Mouse (Mus musculus): ENCODE results near the gene Anapc15-ps.

Anapc15-ps gene

DNA sequence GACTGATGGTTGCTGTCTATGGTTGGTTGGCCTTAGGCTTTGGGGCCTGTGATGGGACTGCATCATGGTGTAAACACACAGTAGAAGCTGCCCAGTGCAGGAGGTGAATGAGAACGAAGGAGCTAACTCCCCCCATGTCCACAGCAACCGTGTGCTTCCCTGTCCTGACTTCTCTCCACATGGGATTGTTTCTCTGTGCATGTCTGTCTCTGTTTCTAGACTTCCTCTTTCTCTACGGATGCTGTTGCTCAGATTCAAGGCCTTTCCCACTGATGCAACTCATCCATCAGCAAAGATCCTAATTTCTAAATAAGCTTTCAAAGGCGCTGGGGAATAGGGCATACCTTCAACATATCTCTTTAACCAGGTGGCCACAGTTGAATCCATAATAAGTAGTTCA is 3.4 kb downstream of the Anapc15-ps start:
- no peak for DNase-seq (ENCODE audit: low read depth, low spot score)

DNA sequence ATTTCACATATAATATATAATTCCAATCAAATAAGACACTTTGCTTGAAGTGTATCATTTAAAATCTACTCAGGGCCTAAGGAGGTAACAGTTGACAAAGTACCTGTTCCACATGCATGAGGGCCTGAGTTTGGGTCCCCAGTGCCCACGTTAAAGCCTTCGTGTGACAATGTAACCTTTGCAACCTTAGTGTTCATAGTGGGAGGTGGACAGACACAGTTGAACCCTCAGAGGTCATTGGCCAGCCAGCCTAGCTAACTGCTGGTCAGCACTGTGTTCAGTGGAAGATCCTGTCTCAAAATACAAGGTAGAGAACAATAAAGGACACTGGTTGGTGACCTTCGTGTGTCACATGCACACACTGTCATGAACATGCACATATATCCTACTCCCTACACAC is 4.2 kb downstream of the Anapc15-ps start:
- DNase-seq (ENCODE audit: low read depth, low spot score): no peak

DNA sequence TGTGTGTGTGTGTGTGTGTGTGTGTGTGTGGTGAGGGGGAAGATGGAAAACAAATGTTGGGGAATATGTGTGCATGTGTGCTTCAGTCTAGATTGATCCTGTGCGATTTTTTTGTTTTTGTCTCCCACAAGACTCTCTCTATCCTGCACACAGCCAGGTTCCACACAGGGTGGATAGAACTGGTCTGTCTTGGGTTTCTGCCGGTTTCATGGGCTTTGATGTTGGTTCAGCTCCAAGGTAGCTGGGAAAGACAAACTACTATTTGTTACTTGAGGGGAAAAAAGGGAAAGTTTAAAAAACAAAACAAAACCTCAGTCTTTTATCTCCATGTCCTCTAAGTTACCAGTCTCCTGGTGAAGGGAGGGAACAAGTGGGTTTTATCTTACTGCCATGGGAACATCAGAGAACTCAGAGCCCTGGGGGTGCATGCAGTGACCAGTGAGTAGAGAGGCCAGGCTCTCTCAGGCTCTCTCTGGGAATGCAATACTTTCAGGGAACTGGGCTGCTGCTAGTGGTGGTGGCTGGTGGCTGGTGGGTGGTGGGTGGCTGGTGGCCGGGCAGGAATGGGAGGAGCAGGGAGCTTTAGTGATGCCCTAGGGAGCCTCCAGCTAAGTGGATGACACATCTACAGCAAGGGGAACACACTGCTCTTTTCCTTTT is 5.8 kb downstream of the Anapc15-ps start:
- DNase-seq (ENCODE audit: low read depth, low spot score): no peak

DNA sequence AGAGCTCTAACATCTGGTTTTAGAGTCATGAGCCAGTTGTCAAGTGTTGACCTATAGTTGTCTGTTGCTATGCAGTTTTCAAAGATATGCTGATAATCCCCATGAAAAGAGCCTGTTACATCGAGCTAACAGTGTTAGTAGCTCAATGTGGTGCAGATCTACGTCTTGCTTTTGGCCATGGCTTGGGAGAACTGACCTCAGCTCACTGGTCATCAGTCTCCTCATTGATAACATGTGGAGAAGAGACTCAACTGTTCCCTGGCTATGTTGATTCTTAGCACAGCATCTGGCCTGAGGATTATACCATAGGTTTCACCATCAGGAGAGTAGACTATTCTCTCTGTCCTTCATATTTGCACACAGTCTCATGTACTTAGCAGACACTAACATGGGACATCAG is 6.5 kb downstream of the Anapc15-ps start:
- DNase-seq (ENCODE audit: low read depth, low spot score): no peak

DNA sequence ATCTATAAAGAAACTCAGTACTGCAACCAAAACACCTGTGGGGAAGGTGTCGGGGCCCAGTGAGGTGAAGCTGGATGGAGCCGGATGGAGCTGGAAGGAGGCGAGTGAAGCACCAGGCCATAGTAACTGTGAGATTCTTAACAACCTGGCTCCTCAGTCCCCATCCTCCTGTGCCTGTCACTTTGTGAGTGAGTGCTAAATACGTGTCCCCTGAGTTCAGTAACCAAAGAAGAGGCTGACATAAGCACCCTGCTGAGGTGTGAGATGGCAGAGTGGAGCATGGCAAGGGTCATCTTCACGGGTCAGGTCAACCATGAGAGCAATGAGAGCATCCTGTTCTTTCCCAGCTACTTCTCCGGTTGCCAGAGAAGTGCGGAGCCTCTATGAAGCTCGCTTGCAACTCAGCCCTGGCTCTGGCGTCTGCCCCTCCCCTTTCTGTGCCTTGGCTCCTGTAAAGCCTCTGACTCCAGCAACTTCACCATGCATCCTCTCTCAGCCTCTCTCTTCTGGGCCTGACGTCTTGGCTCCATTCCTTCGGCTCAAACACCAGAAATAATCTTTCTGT is 7.7 kb downstream of the Anapc15-ps start:
- peak; percentile 94 for DNase-seq (ENCODE audit: low read depth, low spot score)

DNA sequence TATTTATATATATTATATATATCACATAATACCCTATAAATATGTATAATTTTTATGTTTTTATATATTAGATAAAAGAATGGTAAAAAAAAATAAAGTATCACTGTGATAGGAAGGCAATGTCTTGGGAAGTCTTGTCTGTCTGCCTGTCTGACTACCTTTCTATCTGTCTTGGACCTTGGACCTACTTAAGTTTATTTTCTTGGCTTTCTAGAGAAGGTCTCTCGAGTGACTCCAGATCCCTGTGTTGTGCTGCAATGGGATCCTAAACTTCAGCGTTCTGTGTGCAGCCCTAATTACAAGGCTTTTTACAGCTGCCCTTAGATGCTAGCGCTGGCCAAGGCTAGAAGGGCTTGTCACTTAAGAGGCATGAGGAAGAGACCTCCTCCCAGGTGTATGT is 8.6 kb downstream of the Anapc15-ps start:
- no peak for DNase-seq (ENCODE audit: low read depth, low spot score)

DNA sequence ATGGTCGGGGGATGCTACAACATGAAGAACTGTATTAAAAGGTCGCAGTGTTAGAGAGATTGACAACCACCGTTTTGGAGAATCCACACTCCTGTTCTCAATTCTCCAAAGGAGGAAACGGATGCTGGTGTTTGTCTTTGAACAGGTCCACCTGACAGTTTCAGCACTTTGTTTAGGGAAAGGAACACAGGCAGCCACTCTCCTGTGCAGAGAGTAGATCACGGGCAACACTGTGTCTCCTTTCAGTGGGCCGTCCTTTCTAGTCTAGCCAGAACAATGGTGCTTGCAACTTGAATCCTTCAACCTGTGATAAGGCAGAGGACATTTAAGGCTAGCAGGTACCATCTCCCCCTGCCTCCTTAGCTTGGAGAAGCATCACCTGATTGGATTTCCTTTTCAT is 12.9 kb downstream of the Anapc15-ps start:
- no peak for DNase-seq (ENCODE audit: low read depth, low spot score)

DNA sequence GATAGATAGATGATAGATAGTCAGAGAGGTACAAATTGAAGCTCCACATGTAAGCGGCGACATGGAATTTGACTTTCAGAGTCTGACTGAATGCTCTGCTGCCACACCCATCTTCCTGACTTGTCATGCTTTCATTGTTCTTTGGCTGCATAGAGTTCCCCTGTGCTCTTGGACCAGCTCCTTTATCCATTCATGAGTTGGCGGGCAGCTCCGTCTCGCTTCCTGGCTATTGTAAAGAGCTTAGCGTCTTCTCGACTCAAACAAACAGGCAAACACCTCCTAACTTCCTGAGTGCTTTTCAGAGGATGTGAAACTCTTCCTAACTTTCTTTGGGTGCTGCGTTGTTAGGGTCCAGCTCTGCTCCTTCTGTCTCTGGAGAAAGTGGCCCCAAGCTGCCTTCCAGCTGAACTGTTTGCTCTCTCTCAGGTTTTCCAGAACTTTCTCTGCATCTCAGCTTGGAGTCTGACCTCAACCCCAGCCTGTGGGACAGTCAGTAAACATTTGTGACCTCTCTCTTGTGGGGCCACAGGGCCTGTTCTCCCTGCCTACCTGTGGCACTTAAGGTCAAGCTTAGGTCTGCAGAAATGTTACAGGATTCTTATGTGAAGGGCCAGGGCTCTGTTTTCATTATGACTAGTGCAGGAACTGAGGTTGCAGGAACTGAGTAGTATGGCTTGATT is 13.6 kb downstream of the Anapc15-ps start:
- DNase-seq (ENCODE audit: low read depth, low spot score): no peak

DNA sequence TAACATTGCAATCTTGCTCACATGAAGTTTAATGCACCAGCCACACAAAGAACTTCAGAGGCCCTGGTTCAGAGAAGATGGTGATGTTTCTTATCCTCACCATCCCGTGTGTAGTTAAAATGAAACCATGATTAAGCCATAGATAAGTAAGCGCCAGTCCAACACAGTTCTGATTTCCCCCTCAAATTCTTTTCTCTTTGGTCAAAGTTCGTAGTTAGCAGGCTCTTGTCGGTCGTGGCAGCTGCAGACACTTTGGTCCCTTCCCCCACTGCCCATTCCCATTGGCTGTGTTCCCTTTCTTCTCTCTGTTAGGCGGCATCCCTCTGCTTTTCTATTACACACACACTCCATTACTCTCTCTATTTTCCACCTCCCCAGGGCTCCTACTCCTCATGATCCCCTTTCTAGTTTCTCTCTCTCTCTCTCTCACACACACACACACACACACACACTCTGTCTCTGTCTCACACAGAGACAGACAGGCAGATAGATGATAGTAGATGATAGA is 14.4 kb downstream of the Anapc15-ps start:
- no peak for DNase-seq (ENCODE audit: low read depth, low spot score)

DNA sequence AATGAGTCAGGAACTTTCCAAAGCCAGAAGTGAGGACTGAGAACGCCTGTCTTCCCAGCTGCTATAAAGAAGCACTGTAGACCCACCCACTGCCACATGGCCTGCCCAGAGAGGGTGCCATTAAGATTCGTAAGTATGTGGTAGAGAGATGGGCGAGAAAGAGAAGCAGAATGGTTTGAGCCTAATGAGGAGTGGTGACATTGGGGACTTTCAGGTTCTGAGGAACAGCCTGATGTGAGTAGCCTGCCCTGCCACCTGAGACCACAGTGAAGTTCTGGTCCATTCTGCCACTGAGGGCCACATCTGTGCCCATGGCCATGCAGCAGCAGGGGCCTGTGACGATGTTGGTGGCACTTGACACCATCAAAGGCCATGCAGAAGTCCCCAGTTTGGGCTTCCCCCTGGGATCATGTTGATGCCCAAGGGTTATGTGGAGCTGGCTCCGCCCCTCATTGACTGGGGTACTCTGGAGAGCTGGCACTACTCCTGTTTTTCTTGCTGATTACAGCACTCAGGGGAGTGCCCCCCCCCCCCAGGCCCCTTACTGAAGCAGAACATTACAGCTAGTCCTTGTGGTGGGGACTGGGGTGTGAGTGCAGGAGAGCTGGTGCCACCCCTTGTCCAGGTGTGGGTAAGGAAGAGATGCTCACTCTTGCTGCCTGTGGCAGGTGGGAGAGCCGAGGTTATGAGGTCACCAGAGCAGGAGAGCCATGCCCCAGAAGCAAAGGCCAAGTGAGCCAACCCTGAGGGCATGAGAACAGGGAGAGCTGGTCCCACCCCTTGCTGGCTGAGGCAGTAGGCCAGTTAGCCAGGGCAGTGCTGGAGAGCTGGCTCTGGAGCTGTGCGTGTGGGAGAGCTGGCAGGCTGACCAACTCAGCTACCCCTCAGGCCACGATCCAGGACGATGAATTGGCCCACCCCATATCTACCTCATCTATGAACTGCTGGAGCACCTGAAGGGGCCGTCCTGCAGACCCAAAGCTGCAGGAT is 16.7 kb downstream of the Anapc15-ps start:
- DNase-seq (ENCODE audit: low read depth, low spot score): no peak

DNA sequence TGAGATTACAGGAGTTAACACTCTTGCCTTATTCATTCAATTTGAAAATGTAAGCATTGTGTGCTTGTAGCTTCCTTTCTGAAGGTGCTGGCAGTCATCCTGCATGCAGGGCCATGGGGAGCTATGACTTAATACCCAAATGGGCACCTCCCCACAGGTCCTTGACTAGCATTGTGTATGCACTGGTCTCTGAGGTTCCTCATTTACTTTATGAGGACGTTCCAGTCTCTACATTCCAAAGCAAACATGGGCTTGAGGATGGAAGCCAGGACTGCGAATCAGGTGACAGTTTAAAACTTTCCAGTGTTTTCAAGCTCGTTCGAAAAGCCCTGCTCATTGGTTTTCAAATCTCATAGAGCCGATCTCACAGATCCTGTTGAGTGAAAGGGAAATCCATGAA is 21.1 kb downstream of the Anapc15-ps start:
- no peak for DNase-seq (ENCODE audit: low read depth, low spot score)

DNA sequence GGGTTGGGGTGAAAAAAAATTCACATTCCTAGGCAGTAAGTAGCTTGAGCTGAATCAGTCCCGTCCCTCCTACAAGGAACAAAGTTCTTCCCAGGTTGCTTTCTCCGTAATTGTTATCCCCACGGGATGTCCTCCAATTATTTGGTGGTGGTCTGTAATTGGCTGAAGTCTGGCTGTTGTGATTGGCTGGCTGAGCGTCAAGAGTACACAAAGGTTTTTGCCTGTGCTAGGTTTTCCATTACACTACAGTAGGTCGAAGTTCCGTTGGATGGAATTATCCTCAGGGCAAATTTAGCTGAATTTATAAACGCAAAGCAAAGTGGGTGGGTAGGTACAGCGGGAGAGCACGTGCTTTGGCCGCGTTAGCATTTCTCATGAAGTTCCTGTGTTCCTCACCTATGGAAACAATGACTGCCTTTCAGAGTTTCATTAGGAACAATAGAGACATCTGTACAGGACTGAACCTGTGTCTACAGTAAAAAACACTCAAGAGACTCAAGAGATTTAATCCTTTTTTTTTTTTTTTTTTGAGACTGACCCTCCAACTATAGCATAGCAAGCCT is 24.8 kb downstream of the Anapc15-ps start:
- no peak for DNase-seq (ENCODE audit: low read depth, low spot score)

DNA sequence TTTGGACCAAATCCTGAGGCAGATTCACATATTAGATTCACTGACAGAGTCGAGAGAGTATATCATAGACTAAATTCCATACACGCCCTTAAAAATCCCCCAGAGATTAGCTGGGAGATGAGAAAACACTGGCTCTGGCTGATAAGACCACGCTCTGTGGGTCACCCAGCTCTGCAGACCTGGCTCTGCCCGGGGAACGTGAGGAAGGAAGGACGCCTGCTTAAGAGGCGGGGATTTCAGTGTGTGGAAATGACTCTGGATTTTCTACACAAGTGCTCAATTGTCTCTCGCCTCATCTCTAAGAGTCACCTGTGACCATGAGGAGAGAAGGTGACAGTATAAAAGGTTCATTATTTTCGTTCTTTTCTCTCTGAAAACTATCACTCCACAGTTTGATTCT is 26.1 kb downstream of the Anapc15-ps start:
- DNase-seq (ENCODE audit: low read depth, low spot score): no peak

DNA sequence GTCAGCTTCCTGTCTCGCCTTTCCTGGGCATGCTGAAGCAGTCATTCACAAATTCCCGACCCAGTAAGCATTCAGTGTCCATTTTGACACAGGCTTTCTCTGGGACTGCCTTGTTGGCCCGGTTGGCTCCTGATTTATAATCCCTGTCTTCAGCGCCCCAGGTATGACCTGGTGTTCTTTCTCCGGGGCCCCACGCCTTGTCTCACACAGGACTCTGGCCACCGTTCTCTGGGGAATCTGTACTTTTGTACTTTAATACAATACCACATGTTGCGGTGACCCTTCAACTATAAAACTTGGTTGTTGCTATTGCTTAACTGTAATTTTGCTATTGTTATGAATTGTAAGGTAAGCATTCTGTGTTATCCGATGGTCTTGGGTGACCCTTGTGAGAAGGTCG is 26.7 kb downstream of the Anapc15-ps start:
- DNase-seq (ENCODE audit: low read depth, low spot score): no peak

DNA sequence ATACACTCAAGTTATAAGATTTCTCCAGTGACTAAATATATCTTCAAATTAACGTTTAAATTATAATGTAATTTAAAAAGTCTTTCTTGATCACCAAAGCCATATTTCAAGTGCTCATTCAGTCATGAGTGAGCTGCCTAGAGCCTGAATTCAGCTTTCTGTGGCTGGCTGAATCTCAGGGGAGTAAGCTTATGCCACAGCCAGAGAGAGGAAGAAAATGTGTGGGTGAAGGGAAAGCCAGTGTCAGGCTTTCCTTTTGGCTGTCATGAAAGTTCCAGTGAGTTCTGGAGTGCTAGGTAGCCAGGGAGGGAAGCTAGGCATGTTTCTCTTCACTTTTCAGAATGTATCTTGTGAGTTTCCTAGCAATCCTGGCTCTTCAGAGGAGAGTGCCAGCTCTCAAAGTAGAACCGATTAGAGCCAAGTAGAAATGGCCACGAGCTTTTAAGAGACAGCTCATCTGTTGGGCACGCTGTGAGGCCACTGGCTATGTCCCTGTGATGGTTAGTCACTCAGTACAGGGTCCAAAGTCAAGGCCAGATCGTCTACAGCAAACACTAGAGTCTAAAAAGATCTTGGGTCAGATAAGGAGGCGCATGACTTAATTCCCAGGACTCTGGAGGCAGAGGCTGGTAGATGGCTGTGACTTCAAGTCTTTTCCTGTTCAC is 29.4 kb downstream of the Anapc15-ps start:
- peak; percentile 54 for DNase-seq (ENCODE audit: low read depth, low spot score)

DNA sequence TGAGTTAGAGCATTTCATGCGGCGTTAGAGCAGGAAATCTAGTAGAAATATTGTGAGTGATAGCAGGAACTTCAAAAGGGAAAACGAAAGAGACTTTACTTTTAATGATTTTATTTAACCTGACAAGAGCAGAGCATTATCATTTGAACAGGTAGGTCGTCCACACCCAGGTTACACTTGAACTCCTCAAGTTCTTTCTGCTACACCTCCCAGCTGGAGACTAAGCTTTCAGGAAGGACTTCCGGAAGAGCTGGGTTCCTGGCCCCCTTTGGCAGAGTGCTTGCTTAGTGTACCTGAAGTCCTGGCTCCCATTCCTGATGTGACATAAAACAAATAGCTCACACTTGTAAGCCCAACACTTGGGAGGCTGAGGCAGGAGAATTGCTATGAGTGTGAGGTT is 30.2 kb downstream of the Anapc15-ps start:
- no peak for DNase-seq (ENCODE audit: low read depth, low spot score)

DNA sequence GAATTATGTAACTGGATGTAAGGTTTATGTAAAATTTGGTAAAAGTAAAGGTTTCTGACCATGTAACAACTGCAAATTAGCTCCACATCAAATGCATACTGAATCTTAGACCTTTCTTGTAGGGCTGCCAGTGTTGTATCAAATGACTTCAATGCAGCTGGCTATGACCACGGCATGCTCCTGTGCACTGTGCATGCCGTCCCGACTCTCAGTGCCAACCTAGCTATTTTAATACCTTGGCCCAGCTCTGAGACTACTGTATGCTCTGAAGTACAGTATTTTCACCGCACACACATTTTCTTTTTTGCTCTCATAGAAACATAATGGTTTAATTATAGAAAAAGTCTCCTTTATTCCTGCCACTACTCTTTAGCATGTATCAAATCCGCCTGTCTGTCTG is 31.9 kb downstream of the Anapc15-ps start:
- peak; percentile 53 for DNase-seq (ENCODE audit: low read depth, low spot score)

DNA sequence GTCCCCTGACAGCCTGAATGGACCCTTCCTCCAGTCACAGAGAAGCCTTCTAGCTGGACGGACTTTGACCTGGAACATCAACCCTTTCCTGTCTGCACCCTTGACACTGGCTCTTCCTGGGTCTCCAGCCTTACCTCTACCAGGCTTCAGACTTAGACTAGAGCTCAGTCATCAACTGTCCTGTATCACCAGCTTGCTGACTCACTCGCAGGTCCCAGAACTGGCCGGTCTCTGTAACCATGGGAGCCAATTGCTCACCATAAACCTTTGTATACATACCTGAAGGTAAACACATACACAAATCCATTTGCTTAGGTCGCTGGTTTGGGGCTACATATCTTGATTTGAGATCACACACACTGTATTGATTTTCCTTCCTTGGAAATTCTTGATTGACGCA is 33.8 kb downstream of the Anapc15-ps start:
- no peak for DNase-seq (ENCODE audit: low read depth, low spot score)

DNA sequence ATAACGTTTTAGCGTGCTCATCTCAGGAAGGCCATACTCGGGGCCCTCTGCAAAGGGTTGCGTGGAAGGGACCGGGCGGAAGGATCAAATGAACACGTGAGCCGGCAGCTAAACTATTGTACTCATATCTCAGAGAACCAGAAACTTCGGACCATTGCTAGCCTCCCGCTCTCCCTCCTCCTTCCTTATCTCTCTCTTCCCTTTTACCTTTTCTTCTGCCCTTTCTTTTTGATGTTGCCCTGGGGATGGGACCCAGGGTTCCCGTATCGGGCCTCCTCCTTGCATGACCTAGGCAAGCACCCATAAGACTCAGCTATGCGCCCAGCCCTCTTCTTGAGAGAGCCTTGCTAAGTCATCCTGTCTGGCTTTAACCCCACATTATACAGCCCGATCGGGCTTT is 38.5 kb downstream of the Anapc15-ps start:
- no peak for DNase-seq (ENCODE audit: low read depth, low spot score)

DNA sequence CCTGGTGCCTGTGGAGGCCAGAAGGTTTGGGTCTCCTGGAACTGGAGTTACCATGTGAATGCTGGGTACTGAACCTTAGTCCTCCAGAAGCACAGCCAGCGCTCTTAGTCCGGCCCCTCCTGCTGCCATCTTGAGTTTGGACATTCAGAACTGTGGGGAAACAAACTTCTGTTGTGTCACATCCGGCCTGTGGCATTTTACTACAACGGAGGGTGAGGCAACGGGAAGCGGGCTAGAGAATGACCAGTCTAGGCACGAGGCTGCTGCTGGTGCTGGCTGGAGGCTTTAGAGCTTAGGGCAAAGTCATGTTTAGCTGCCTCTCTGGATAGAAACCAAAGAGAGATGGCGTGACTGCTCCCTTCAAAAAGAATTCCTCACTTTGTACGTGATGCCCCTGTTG is 39.0 kb downstream of the Anapc15-ps start:
- DNase-seq (ENCODE audit: low read depth, low spot score): no peak

DNA sequence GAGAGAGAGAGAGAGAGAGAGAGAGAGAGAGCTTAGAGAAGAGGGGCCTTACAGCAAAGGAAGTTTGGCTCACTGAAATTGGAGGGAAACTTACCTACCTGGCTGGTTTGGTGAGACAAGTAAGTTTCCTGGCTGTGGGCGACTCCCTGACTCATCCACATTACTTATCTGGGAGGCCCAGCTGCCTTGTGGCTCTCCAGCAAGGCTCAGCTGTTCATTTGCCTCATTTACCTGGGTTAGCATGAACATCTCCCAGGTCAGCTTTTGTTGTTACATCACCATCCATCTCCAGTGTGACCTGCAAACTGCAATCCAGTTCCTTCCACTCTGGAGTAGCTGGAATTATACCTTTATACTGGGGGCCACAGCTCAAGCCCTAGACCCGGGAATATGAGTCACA is 41.7 kb downstream of the Anapc15-ps start:
- DNase-seq (ENCODE audit: low read depth, low spot score): no peak

Measured in skeletal muscle tissue, adult 2 months (tissue).